Mouse (Mus musculus): ENCODE measurements around the gene Zfhx3.

GRCm38 (mm10) chr8:108392909-108393308 lies 450.5 kb downstream of the Zfhx3 start:
- no peak for TF ChIP-seq CTCF (conservative IDR thresholded peaks at IDR 0.05; ENCODE audit: insufficient read depth, insufficient read length, low read depth, low read length)
- TF ChIP-seq POLR2A (IDR thresholded peaks at IDR 0.05; ENCODE audit: low read depth, low read length), result no peak

All from kidney, adult 2 months (tissue).